Mouse (Mus musculus): ENCODE measurements at regions not wholly inside any gene's neighbourhood (a gene's known extent, or its start where the extent isn't known, plus 50 kb on each side); places are given as distances from the start of the nearest gene placed in this dataset.

DNA sequence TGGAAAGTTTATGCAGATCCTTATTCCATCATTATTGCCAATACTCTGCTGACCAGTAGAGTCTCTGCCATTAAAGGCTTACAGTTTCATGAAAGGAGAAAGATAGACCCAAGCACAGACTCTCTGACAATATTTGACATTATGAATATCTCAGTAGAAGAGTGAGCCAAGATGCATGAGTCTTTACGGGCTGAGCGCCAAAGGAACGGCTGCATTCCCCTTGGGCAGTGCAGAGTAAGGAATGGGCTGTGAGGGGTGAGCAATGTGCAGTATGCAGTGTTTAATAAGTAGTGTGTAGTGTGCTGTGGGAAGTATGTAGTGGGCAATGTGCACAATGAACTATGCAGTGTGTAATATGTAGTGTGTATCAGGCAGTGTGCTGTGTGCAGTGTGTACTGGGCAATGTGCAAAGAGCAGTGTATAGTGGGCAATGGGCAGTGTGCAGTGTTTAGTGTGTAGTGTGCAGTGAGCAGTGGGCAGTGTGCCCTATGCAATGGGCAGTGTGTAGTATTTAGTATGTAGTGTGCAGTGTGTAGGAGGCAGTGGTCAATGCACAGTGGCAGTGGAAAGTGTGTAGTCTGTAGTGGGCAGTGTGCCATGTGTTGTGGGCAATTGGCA is 671.8 kb downstream of the 5730522E02Rik start:
- DNase-seq (ENCODE audit: low spot score in 2 of 2): peak in 1 of 2 experiments; percentile 17

DNA sequence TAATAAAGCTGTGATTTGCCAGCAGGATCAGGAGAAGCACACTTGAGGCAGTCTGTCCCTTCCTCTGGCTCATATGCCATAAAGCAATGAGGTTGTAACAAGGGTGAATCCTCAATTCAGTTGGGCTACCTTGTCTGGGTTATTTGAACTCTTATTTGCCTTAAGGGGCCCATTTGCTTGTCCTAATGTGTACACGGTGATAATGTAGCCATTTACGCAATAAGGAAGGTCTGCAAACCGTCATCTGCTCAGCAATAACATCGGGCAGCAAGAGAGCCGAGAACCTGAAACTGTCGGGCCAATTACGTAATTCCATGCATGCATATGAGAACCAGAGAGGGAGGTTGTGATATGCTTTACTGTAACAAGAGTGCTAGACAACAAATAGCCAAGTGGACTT is 674.5 kb downstream of the 5730522E02Rik start:
- no peak for DNase-seq (ENCODE audit: low spot score in 2 of 2)

- DNase-seq (ENCODE audit: low spot score in 2 of 2): no peak
Measured at GRCm38 (mm10) chr11:25533081-25533480, 677.5 kb downstream of the 5730522E02Rik start.

DNA sequence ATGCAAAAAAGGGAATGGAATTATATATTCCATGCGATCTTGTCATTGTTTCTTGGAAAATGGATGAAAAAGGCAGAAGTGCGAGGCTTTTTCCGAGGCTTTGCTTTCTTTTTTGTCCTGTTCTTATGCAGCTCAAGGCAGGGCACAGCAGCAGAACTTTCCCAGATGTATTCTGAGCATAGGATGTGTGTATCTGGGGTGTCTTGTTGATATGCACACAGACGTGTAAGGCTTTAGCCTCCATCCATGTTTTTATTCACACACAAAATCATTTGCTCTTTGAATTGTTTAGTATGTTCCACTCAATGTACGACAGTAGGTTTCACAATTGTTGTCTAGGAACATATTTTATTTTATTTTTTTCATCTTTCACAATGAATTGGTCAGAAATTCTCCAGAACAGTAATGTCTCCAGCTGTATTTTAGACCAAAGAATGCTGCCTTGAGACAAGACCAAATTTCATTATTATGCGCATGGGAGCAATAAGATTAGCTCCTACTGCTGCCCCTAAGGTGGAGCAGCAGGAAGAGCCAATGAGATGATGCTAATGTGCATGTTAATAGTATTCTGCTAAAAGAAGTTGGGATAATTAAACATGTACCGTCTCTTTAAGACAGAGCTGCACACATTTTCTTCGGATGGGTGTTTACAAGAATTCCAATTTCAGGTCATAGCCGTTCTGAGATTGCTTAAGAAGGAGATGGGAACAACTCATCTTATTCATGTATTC is 678.7 kb downstream of the 5730522E02Rik start:
- DNase-seq (ENCODE audit: low spot score in 2 of 2): no peak

GRCm38 (mm10) chr11:25528056-25528455 is 682.5 kb downstream of the 5730522E02Rik start:
- no peak for DNase-seq (ENCODE audit: low spot score in 2 of 2)

GRCm38 (mm10) chr11:25518903-25519302 is 691.7 kb downstream of the 5730522E02Rik start:
- DNase-seq (ENCODE audit: low spot score in 2 of 2): no peak

GRCm38 (mm10) chr11:25518131-25518530 is 692.4 kb downstream of the 5730522E02Rik start:
- no peak for DNase-seq (ENCODE audit: low spot score in 2 of 2)

DNA sequence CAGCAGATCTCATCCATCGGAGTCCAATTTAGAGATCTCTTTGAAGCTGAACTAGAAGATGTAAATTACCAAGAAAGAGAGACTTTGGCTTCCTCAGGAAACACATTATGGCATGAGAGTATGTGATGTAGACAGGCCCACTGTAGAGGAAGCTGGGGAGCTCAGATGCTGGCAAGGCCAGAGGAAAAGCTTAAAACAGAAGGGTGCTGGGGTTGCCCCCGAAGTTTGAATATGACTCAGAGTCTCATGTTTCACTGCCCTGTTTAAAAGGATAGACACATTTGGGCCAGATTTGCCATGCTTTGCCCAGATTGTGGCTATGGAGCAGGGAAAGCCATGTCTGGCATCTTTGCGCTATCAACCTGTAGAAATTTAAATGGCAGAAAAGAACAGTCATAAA is 705.1 kb downstream of the 5730522E02Rik start:
- no peak for DNase-seq (ENCODE audit: low spot score in 2 of 2)

DNA sequence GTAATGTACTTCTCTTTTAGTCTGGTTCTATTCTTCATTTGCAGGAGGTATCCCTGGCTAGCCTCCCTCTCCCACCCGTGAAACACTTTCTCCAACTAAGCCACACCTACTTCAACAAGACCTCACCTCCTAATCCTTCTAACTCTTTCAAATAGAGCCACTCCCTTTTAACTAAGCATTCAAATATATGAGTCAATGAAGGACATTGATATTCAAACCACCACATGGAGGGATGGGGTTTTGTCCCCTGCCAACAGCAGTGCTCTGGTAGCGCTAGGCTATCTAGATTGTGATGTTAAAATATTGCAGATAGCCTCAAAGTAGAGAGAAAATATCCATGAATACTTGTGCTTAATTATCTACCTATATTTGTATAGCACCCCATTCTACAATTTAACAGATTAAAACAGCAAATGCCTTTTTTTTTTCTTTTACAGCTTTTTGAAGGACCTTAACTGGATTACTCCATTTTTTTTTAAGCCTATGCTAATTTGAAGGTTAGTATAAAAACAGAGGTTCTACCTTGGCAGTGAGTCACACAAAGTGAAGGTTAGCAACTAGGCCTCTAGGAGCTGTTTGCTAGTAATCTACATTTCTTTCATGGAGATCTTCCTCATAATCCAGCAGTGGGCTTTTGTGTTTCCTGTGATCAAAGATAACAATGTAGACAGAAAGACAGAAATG is 736.7 kb downstream of the 5730522E02Rik start:
- DNase-seq (ENCODE audit: low spot score in 2 of 2): no peak

GRCm38 (mm10) chr11:25469819-25470218 is 740.7 kb downstream of the 5730522E02Rik start:
- no peak for DNase-seq (ENCODE audit: low spot score in 2 of 2)

GRCm38 (mm10) chr11:25437206-25437605 is 773.4 kb downstream of the 5730522E02Rik start:
- DNase-seq (ENCODE audit: low spot score in 2 of 2): no peak

- DNase-seq (ENCODE audit: low spot score in 2 of 2): no peak
Measured at GRCm38 (mm10) chr11:25435645-25436044, 774.9 kb downstream of the 5730522E02Rik start.

- DNase-seq (ENCODE audit: low spot score in 2 of 2): no peak
Measured at GRCm38 (mm10) chr11:25423186-25423585, 787.4 kb downstream of the 5730522E02Rik start.

DNA sequence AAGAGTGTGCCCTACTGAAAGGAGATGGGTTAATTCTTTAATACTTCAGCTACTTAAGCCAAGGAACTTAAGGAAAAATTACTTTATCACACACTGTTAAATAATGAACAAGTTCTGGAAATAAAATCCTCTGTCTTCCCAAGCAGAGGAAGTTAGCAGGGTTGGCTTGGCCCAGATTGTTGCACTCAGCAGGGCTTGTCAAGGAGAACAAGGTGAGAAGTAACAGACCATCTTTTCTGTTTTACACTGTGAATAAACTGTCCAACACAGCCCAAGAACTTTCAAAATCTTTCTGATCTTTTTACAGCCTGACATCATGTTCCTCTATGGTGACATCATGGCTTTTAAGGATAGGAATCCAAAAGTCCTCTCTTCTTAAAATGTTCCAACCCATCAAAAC is 789.1 kb downstream of the 5730522E02Rik start:
- DNase-seq (ENCODE audit: low spot score in 2 of 2): no peak

- DNase-seq (ENCODE audit: low spot score in 2 of 2): no peak
Measured at GRCm38 (mm10) chr11:25410403-25411090, 800.0 kb downstream of the 5730522E02Rik start.

DNA sequence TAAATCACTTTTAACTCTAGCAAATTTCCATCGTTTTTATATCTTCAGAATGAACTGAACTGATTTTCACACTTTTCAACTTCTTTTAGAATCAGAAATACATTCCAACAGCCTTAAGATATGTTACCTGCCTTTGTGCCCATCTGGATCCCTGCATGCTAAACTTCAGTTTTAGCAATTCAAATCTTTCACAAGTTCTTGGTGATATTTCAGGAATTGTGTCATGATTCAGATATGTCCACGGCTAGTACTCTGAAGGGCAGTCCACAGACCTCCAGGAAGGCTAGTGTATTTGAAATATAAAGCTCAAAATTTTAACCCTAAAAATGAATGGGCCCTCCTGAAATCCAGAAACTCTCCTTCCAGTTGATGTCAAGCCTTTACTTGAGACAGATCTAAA is 818.9 kb downstream of the 5730522E02Rik start:
- no peak for DNase-seq (ENCODE audit: low spot score in 2 of 2)

DNA sequence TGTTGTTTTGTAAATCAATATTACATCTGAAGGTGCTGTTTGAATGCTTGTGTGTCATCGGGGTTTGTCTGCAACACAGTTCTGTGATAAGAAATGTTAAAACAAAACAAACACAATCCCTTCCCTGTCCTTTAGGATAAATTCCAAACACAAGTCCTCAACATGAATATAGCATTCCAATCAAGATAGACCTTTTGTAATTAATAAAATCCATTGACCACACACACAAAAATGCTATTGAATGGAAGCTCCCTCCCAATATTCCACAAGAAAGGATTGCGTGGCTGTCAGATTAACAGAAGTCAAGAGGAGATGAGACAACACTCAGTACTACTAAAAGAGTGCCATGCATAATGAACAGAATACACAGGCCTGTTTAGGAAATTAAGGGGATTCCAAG is 843.5 kb downstream of the 5730522E02Rik start:
- no peak for DNase-seq (ENCODE audit: low spot score in 2 of 2)

GRCm38 (mm10) chr11:25365433-25365832 is 845.1 kb downstream of the 5730522E02Rik start:
- DNase-seq (ENCODE audit: low spot score in 2 of 2): no peak

- DNase-seq (ENCODE audit: low spot score in 2 of 2): no peak
Measured at GRCm38 (mm10) chr11:25359723-25360122, 850.8 kb downstream of the 5730522E02Rik start.

DNA sequence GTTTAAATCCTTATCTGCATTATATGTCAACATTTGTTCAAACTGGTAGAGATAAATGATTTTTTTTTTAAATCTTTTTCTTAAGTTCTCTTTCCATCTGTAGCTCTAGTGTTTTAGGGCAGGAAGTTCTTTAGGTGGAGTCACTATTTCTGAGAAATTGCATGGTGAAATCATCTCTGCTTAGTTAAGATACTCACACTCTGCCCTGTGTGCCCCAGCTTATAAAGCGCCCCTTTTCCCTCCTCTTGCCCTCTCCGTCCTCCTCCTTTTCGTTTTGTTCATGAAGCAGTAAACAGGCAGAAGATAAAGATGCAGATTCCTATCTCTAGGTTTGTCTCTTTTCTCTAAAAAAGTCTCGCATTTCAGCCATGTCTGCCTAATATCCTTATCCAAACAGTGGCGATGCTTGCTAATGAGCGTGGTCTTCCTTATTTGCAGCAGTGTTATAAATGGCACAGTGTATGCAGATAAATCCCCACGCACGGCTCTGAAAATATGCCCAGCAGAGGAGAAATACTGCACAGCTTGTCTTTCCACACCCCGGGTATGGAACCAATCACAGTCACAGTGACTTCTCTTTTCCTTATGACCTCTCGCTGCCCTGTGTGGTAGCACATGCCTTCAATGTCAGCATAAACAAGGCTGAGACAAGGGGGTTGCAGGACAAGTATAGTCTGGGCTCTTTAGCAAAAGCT is 852.7 kb downstream of the 5730522E02Rik start:
- DNase-seq (ENCODE audit: low spot score in 2 of 2): no peak

All from cerebellum, postnatal 4 days (tissue).